Mouse (Mus musculus) hindbrain, embryonic 16.5 days (tissue): Measurements from ENCODE around the gene Tenm4. TPM values are rescaled to one million over a fixed set of nuclear protein-coding genes. Genes with fewer than 3 reads are reported as not detected.

Source experiments
- ATAC-seq: fragments of 200-750 bp; cut with Nextera tagmentation; 2 replicates; pipeline ENCODE4 v1.8.0; 2017; ENCODE audit warnings: moderate TSS enrichment, moderate library complexity
- H3K27ac ChIP-seq: fragments of 300-500 bp; sonication (generic); 2 replicates; pipeline ENCODE4 v1.5.1; 2014; ENCODE audit warnings: low read depth, mild to moderate bottlenecking, control low read depth, low read length, moderate library complexity
- H3K27me3 ChIP-seq: fragments of 300-500 bp; sonication (generic); replicated peaks from 2 replicates; pipeline ENCODE4 v1.6.1; 2014; ENCODE audit warnings: low read length; ENCODE audit not compliant: control insufficient read depth, insufficient read depth
- H3K36me3 ChIP-seq: fragments of 300-500 bp; sonication (generic); 2 replicates; pipeline ENCODE4 v1.6.1; 2014; ENCODE audit warnings: mild to moderate bottlenecking, low read length, moderate library complexity, mixed read lengths; ENCODE audit not compliant: control insufficient read depth, insufficient read depth
- H3K4me1 ChIP-seq: fragments of 300-500 bp; sonication (generic); 2 replicates; pipeline ENCODE4 v1.6.1; 2014; ENCODE audit warnings: low read depth, low read length; ENCODE audit not compliant: control insufficient read depth, insufficient read depth
- H3K4me2 ChIP-seq: fragments of 300-500 bp; sonication (generic); 2 replicates; pipeline ENCODE4 v1.6.1; 2014; ENCODE audit warnings: mild to moderate bottlenecking, low read length, control low read depth, moderate library complexity
- H3K4me3 ChIP-seq: fragments of 300-500 bp; sonication (generic); 2 replicates; pipeline ENCODE4 v1.5.1; 2014; ENCODE audit warnings: mild to moderate bottlenecking, low read length, control low read depth, moderate library complexity
- H3K9ac ChIP-seq: fragments of 300-500 bp; sonication (generic); 2 replicates; pipeline ENCODE4 v1.6.1; 2014; ENCODE audit warnings: low read depth, mild to moderate bottlenecking, control low read depth, low read length, moderate library complexity
- H3K9me3 ChIP-seq: fragments of 300-500 bp; sonication (generic); 2 replicates; pipeline ENCODE4 v1.6.1; 2014; ENCODE audit warnings: mild to moderate bottlenecking, low read length, moderate library complexity; ENCODE audit not compliant: control insufficient read depth
- WGBS: fragments of 180-500 bp; shearing (Covaris S2); extraction: QIAGEN DNeasy Blood & Tissue Kit; methylation state at CpG from one replicate; pipeline ENCODE4 v1.1.7; 2014; 5-methylcytosine and 5-hydroxymethylcytosine counted together
- polyA plus RNA-seq: library from polyadenylated mRNA; unstranded; fragments of >200 nt; fragmentation: Nextera tagmentation; extraction: Ambion mirVana; gene quantifications from 2 replicates; pipeline ENCODE4 v1.2.1, GENCODE M21; 2015

Tenm4 gene
- polyA plus RNA-seq, 1 experiment from 2014 or later = 32.4 TPM

- no peak overlapping the region for H3K4me2 ChIP-seq
- no peak for ATAC-seq
- no peak overlapping the region for H3K27ac ChIP-seq
- H3K4me1 ChIP-seq = peaks cover 11% of the 10 kb centered on the region
- H3K27me3 ChIP-seq = no peaks in the 10 kb centered on the region
- no peak overlapping the region for H3K4me3 ChIP-seq
- H3K9me3 ChIP-seq = no peaks in the 10 kb centered on the region
- 92% methylated on average over 3 of the region's 3 CpGs for WGBS
- H3K9ac ChIP-seq = no peak overlapping the region
- no peaks in the 10 kb centered on the region for H3K36me3 ChIP-seq
Measured at GRCm38 (mm10) chr7:96802216-96802615, 631.2 kb downstream of the Tenm4 start.

- Histone ChIP-seq H3K27ac (no peak overlapping the region), H3K4me2 (no peak overlapping the region), H3K9ac (no peak overlapping the region), H3K27me3 (no peaks in the 10 kb centered on the region), H3K4me3 (no peak overlapping the region), H3K36me3 (no peaks in the 10 kb centered on the region), H3K4me1 (peaks cover 8% of the 10 kb centered on the region), H3K9me3 (no peaks in the 10 kb centered on the region)
- WGBS = 52% methylated on average over 1 of the region's 1 CpGs
- ATAC-seq = no peak
Measured at GRCm38 (mm10) chr7:96806561-96806960, 635.5 kb downstream of the Tenm4 start.

- no peak overlapping the region for H3K27ac ChIP-seq
- no peaks in the 10 kb centered on the region for H3K9me3 ChIP-seq
- ATAC-seq = no peak
- H3K36me3 ChIP-seq = no peaks in the 10 kb centered on the region
- H3K4me3 ChIP-seq = no peak overlapping the region
- H3K4me1 ChIP-seq = peaks cover 8% of the 10 kb centered on the region
- no peak overlapping the region for H3K9ac ChIP-seq
- 35% methylated on average over 15 of the region's 15 CpGs for WGBS
- no peaks in the 10 kb centered on the region for H3K27me3 ChIP-seq
- H3K4me2 ChIP-seq = no peak overlapping the region
Measured at GRCm38 (mm10) chr7:96807281-96808058, 636.4 kb downstream of the Tenm4 start.

GRCm38 (mm10) chr7:96808059-96808646 lies 637.1 kb downstream of the Tenm4 start:
- H3K4me3 ChIP-seq = no peak overlapping the region
- peaks cover 8% of the 10 kb centered on the region for H3K4me1 ChIP-seq
- H3K27me3 ChIP-seq = no peaks in the 10 kb centered on the region
- H3K9me3 ChIP-seq = no peaks in the 10 kb centered on the region
- H3K9ac ChIP-seq = no peak overlapping the region
- ATAC-seq = no peak
- no peak overlapping the region for H3K4me2 ChIP-seq
- H3K27ac ChIP-seq = no peak overlapping the region
- 40% methylated on average over 7 of the region's 7 CpGs for WGBS
- H3K36me3 ChIP-seq = no peaks in the 10 kb centered on the region

- Histone ChIP-seq H3K27me3 (no peaks in the 10 kb centered on the region), H3K9ac (no peak overlapping the region), H3K4me2 (no peak overlapping the region), H3K27ac (no peak overlapping the region), H3K4me1 (peaks cover 8% of the 10 kb centered on the region), H3K36me3 (no peaks in the 10 kb centered on the region), H3K9me3 (no peaks in the 10 kb centered on the region), H3K4me3 (no peak overlapping the region)
- 78% methylated on average over 11 of the region's 11 CpGs for WGBS
- ATAC-seq = peak; percentile 73
Measured at GRCm38 (mm10) chr7:96811691-96812090, 640.6 kb downstream of the Tenm4 start.

GRCm38 (mm10) chr7:96813036-96813435 lies 642.0 kb downstream of the Tenm4 start:
- no peak overlapping the region for H3K4me3 ChIP-seq
- H3K4me1 ChIP-seq = peaks cover under 1% of the 10 kb centered on the region
- no peaks in the 10 kb centered on the region for H3K36me3 ChIP-seq
- H3K9ac ChIP-seq = no peak overlapping the region
- H3K9me3 ChIP-seq = no peaks in the 10 kb centered on the region
- H3K27me3 ChIP-seq = no peaks in the 10 kb centered on the region
- no peak overlapping the region for H3K27ac ChIP-seq
- H3K4me2 ChIP-seq = no peak overlapping the region
- WGBS = 50% methylated on average over 5 of the region's 5 CpGs
- no peak for ATAC-seq

GRCm38 (mm10) chr7:96813497-96814400 lies 642.7 kb downstream of the Tenm4 start:
- 70% methylated on average over 9 of the region's 9 CpGs for WGBS
- Histone ChIP-seq H3K9ac (no peak overlapping the region), H3K9me3 (no peaks in the 10 kb centered on the region), H3K4me3 (no peak overlapping the region), H3K4me1 (no peaks in the 10 kb centered on the region; the same call in 1 of the 2 replicates), H3K27ac (no peak overlapping the region), H3K27me3 (no peaks in the 10 kb centered on the region), H3K4me2 (no peak overlapping the region), H3K36me3 (no peaks in the 10 kb centered on the region)
- ATAC-seq = no peak

- Histone ChIP-seq H3K27me3 (no peaks in the 10 kb centered on the region), H3K4me3 (no peak overlapping the region), H3K9me3 (no peaks in the 10 kb centered on the region), H3K27ac (no peak overlapping the region), H3K4me2 (no peak overlapping the region), H3K4me1 (no peaks in the 10 kb centered on the region; the same call in 1 of the 2 replicates), H3K9ac (no peak overlapping the region), H3K36me3 (no peaks in the 10 kb centered on the region)
- ATAC-seq = no peak
Measured at GRCm38 (mm10) chr7:96814581-96814980, 643.5 kb downstream of the Tenm4 start.
